Mouse (Mus musculus) urinary bladder, postnatal 10 days (tissue): ENCODE results near the gene Cryl1.

Source experiments
- DNase-seq: peaks from one replicate; pipeline ENCODE4 v3.0.0; 2022; ENCODE audit warnings: low spot score

Cryl1 gene

GRCm38 (mm10) chr14:57234711-57235110 lies 163.6 kb downstream of the Cryl1 start:
- no peak for DNase-seq

- DNase-seq = no peak
Observed at GRCm38 (mm10) chr14:57230264-57231015, 167.9 kb downstream of the Cryl1 start.
